Mouse (Mus musculus) lung, adult 2 months (tissue): ENCODE results near the gene Col9a1. TPM values are rescaled to one million over a fixed set of nuclear protein-coding genes. Genes with fewer than 3 reads are reported as not detected.
A peak's percentile ranks its signal among the peaks of the same experiment; 100 is the strongest.

Experiments used
- DNase-seq: peaks from one replicate; pipeline ENCODE4 v3.0.0; 2022
- H3K4me1 ChIP-seq: fragments of 200-500 bp; 2 replicates; pipeline ENCODE4 v1.6.1; 2011; ENCODE audit warnings: low read length; ENCODE audit not compliant: control insufficient read depth, insufficient read depth
- H3K4me3 ChIP-seq: fragments of 200-500 bp; replicated peaks from 2 replicates; pipeline ENCODE3; 2011; ENCODE audit warnings: low read depth, mild to moderate bottlenecking, control low read depth, low read length; ENCODE audit errors: extremely low read depth
- CTCF ChIP-seq: fragments of 200-500 bp; IDR thresholded peaks from 2 replicates; pipeline ENCODE4 v1.5.1; 2011; ENCODE audit warnings: mild to moderate bottlenecking, low read length, control low read depth; ENCODE audit not compliant: insufficient read depth
- POLR2A ChIP-seq: fragments of 200-500 bp; IDR thresholded peaks from 2 replicates; pipeline ENCODE4 v1.6.1; 2011; ENCODE audit warnings: low read depth, mild to moderate bottlenecking, control low read depth, low read length, borderline replicate concordance; ENCODE audit errors: extremely low read depth
- WGBS: fragments of 180-500 bp; shearing (Covaris S2); methylation state at CpG from one replicate; pipeline ENCODE4 v1.1.7; 2018; 5-methylcytosine and 5-hydroxymethylcytosine counted together
- polyA plus RNA-seq: library from polyadenylated mRNA; depleted of rRNA; stranded (reverse); fragments of >200 nt; gene quantifications from 2 replicates; pipeline ENCODE4 v1.2.3, GENCODE M21; 2012

The Col9a1 gene
- polyA plus RNA-seq, 1 experiment: 0.07 TPM

DNA sequence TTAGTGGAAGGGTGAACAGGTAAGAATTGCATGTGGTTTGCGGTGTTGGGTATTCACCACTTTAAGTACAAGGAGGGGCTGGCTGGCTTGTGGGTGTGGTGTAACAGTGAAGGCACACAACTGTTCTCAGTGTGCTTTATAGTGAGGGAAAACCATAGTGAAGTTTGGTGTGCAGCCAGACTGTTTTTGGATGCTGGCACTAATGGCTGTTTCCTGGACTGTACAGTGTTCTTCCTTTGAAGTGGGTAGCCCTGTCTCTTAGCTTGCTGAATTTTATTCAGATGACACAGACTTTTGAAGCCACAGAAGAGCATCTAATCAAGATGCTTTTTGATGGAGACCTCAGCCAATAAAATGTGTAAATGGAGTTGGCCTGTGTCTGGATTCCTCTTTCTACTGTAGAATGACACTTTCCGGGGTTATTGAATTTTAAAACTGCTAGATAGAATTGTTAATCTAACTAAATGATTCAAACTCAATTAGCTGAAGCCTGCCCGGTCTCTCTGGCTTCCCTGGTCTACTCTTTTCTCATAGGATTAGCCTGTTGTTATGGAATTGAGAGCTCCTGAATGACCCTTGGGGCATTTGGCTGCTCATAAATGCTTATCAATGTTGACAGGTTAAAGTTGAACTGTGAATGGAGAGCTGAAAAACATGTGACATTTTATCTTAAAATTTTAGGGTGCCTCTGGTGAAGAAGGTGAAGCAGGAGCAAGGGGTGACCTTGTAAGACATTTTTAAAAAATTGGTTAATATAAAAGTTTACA lies 54.3 kb downstream of the Col9a1 start:
- WGBS: 77% methylated on average over 3 of the region's 3 CpGs
- Histone ChIP-seq H3K4me3 (no peak overlapping the region), H3K4me1 (no peaks in the 10 kb centered on the region)
- TF ChIP-seq POLR2A (no peak), CTCF (no peak)
- DNase-seq: no peak

DNA sequence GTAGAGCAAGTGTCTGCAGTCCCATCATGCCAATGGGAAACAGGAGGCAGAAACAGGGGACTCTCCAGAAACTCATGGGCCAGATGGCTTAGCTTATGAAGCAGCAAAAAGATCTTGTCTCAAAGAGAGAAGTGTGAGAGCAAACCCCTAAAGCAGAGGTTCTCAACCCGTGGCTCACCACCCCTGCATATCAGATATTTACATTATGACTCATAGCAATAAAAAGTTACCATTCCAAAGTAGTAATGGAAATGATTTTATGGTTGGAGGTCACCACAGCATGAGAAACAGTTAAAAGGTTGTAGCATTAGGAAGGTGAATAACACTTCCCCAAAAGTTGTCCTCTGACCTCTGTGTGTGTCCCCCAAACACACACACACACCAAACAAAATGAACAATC lies 58.9 kb downstream of the Col9a1 start:
- 52% methylated on average over 1 of the region's 1 CpGs for WGBS
- DNase-seq: no peak
- TF ChIP-seq CTCF (no peak), POLR2A (no peak)
- no peak overlapping the region for H3K4me3 ChIP-seq
- no peaks in the 10 kb centered on the region for H3K4me1 ChIP-seq

DNA sequence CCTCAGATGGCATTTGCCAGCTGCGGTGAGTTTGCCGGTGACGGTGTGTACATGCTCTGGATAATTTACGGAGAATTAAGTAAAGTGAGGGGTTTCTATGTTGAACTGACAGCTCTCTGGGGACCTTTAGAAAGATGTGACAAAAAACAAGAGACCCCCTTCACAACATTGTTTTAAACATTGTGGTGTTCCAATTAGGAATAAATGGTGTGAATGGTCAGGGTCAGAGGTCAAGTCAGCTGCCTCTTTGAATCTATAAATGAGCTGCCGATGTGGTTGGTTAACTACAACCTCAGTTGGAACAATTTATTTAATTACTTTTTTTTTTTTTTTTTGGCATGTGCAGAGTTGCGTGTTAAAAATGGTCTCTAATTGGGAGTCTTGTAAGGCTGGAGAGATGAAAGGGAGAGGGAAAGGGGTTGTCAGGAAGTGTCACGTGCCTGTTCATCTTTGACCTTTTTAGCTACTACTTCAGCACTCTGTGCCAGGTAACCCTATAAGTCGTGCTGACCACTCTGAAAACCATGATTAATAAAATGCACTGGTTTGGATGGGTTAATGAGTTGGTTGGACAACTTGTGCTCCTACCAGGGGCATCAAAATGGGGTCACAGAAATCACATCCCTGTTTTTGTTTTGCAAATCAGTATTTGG lies 62.8 kb downstream of the Col9a1 start:
- TF ChIP-seq CTCF (no peak), POLR2A (no peak)
- WGBS: 86% methylated on average over 8 of the region's 8 CpGs
- H3K4me3 ChIP-seq: no peak overlapping the region
- H3K4me1 ChIP-seq: no peaks in the 10 kb centered on the region
- no peak for DNase-seq

DNA sequence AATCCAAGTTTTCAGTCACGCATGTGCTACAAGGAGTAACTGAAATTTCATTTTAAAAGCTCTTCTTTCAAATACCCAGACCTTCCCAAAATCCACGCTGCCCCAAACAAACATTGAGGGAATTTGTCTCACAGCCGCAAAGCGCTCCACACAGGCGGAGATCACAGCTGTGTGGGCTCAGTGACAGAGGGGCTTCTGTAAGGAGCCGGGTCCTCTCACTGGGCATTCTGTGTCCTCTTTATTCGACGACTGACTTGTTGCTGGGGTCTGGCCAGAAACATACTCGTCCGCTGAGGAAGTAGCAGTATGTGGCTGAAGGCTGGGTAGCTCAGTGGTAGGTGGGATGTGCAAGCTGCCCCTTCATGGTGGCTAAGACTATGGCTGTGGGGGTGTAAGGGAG lies 67.5 kb downstream of the Col9a1 start:
- Histone ChIP-seq H3K4me3 (no peak overlapping the region), H3K4me1 (no peaks in the 10 kb centered on the region)
- no peak for TF ChIP-seq POLR2A
- no peak for TF ChIP-seq CTCF
- no peak for DNase-seq
- 73% methylated on average over 10 of the region's 10 CpGs for WGBS

DNA sequence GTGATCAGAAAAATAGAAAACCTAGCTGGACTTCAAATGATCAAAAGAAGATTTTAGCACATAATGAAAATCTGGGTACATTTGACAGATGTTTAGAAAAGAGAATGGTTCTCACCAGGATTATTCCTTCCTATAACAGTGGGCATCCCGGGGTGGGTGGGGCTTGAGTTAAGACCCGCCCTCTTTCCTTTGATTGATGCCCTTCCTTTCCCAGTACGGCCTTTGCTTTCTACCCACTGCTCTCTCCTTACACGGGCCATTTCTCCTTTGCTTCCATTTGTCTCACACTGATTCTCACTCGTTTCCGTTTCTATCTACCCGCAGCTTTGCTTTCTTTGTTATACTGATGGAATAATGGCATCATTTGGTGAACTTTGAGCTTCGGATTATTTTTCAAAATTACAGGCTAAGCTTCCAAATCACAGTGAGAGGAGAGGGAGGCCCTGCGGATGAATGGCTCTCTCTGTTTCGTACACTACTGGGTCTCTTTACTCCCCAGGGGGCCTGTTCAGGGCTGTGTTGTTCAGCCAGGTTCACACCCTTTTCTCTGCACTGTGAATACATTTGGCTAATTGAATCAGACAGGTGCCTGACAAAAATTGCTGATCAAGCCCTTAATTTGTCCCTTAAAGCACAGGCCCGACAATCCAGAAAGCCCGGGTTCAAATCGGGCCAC lies 68.4 kb downstream of the Col9a1 start:
- H3K4me1 ChIP-seq: no peaks in the 10 kb centered on the region
- no peak for DNase-seq
- no peak overlapping the region for H3K4me3 ChIP-seq
- WGBS: 76% methylated on average over 13 of the region's 13 CpGs
- no peak for TF ChIP-seq POLR2A
- TF ChIP-seq CTCF: no peak

DNA sequence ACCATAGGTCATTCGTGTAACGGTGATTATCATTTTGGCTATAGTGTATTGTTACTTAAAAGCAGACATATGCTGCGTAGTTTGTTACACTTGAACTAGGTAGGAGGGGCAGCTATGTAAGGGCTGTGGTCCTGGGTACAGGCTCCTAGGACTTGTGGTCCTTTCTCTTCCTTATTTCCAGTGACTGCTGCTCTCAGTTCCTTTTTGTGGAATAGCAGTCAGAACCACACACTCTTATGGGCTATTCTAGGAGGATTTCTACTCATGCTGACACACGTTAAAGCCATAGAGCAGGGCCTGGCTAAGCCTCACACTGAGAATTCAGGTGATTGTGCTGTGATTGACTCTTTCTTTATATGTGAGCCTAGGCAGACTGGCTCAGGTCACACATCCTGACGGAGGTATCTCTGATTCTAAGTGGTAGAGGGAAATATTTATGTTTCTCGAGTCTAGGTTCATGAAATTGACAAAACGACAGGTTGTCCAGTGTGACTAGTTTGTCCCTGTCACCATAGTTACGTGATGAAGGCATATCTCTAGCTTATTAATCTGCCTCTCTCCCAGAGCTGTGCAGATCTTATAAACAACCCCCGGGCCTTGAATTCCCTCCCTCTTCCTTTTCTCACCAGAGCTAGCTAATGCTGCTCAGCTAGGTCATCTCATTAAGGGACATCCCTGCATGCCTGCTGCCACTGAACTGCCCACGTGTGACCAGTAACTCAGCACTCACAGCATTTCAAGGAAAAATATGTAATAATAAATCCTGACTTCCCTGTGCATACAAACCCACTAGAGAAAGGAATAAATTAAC lies 71.1 kb downstream of the Col9a1 start:
- WGBS: 62% methylated on average over 10 of the region's 10 CpGs
- DNase-seq: no peak
- Histone ChIP-seq H3K4me1 (no peaks in the 10 kb centered on the region), H3K4me3 (no peak overlapping the region)
- TF ChIP-seq CTCF: no peak
- TF ChIP-seq POLR2A: no peak

DNA sequence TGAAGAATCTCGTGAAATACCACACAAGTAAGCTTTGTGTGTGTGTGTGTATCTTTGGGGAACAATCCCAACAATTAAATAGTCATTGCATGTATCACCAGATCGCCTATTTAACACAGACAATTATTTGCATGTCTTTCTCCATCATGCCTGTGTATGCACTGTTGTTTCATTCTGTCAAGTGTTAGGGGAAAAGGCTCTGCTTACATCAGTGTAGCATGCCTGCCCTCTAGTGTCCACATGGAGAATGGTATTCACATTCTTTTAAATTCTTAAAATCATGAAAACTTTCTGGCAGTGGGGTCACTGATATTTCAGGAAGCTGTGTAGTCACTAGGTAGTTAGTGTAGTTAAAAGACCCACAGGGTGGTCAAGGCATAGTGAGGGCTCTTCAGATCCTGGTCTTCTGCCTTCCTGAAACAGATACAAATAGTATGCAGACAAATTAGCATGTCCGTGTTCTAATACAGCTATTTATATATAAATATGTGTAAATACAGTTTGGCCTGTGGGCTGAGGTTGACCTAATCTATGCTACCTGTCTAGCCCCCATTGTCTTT lies 71.8 kb downstream of the Col9a1 start:
- no peak overlapping the region for H3K4me3 ChIP-seq
- TF ChIP-seq POLR2A (no peak), CTCF (peak; percentile 26; the same call in 1 of the 2 replicates)
- 50% methylated on average over 3 of the region's 3 CpGs for WGBS
- DNase-seq: no peak
- H3K4me1 ChIP-seq: no peaks in the 10 kb centered on the region

DNA sequence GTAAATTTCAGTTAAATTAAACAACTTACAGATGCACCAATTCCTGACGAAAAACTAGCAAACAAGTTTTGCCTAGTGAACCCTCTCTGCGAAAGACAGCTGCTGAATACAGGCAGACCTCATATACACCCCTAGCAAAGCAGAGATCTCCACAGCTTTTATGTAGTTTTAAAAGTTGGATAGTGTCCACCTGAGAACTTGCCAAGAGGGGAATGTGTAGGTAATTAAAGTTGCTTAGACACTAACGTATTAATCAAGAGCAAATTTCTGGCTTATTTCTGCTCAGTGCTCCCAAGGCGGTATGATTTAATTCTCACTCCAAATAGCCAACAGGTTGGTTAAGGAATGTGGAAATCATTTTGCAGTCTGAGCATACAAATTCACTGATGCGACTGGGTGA lies 80.6 kb downstream of the Col9a1 start:
- DNase-seq: no peak
- no peak overlapping the region for H3K4me3 ChIP-seq
- WGBS: 72% methylated on average over 5 of the region's 5 CpGs
- TF ChIP-seq CTCF: no peak
- no peak for TF ChIP-seq POLR2A
- no peaks in the 10 kb centered on the region for H3K4me1 ChIP-seq

DNA sequence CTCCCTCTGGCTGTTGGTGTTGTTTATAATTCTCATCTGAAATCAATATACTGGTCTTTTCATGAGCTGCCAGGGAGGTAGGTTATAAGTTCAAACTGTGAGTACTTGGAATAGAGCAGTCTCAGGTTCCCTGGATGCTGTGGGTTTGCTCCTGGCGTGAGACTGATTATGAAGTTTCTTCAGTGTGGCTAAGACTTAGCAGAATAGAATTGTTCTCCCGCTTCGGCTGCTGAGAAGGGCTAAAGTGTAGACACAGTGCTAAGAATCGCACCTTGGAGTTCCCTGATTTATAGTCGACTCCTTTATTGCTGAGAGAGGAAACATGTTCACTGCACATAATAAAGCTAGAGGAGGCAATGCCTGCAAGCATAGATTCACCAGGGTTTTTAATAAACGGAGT lies 82.0 kb downstream of the Col9a1 start:
- no peaks in the 10 kb centered on the region for H3K4me1 ChIP-seq
- 80% methylated on average over 6 of the region's 6 CpGs for WGBS
- H3K4me3 ChIP-seq: no peak overlapping the region
- no peak for DNase-seq
- TF ChIP-seq CTCF (no peak), POLR2A (no peak)

DNA sequence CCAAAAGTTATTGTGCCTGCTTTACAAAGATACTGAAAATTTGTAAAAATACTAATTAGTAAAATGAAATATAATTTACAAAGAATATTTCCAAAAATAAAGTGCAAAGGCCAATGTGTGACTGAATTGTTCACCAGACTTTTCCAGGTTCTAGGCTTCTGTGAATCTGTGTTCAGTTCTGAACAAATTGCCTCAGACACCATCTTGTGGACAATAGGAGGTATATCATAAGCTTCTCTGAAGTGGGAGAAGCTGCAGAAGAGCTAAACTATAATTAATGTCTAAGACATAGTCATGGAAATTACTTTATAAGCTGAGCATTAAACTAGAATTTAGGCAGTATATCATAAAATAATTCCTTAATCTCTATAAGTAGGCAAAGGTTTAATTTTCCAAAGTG lies 83.8 kb downstream of the Col9a1 start:
- no peak for TF ChIP-seq POLR2A
- TF ChIP-seq CTCF: no peak
- DNase-seq: no peak
- H3K4me3 ChIP-seq: no peak overlapping the region
- no peaks in the 10 kb centered on the region for H3K4me1 ChIP-seq
